Mouse (Mus musculus) limb, embryonic 10.5 days (tissue): ENCODE measurements around the gene Tbx20. TPM values are rescaled to one million over a fixed set of nuclear protein-coding genes. Genes with fewer than 3 reads are reported as not detected.
A peak's percentile ranks its signal among the peaks of the same experiment; 100 is the strongest.

Source experiments
- DNase-seq: peaks from one replicate; pipeline ENCODE4 v3.0.0-alpha.2; 2017; ENCODE audit warnings: low spot score
- H3K27ac ChIP-seq: fragments of 300-500 bp; sonication (generic); 2 replicates; pipeline ENCODE4 v1.5.1; 2016; ENCODE audit warnings: mild to moderate bottlenecking
- H3K27me3 ChIP-seq: fragments of 300-500 bp; sonication (generic); 2 replicates; pipeline ENCODE4 v1.6.1; 2016; ENCODE audit warnings: low read depth, mild to moderate bottlenecking; ENCODE audit not compliant: poor library complexity, severe bottlenecking
- H3K36me3 ChIP-seq: fragments of 300-500 bp; sonication (generic); 2 replicates; pipeline ENCODE4 v1.6.1; 2016; ENCODE audit warnings: mild to moderate bottlenecking, moderate library complexity
- H3K4me1 ChIP-seq: fragments of 300-500 bp; sonication (generic); 2 replicates; pipeline ENCODE4 v1.6.1; 2016
- H3K4me3 ChIP-seq: fragments of 300-500 bp; sonication (generic); 2 replicates; pipeline ENCODE4 v1.5.1; 2016; ENCODE audit warnings: mild to moderate bottlenecking, moderate library complexity
- H3K9me3 ChIP-seq: fragments of 300-500 bp; sonication (generic); replicated peaks from 2 replicates; pipeline ENCODE4 v1.6.1; 2016; ENCODE audit warnings: mild to moderate bottlenecking
- WGBS: fragments of 180-500 bp; shearing (Covaris S2); methylation state at CpG from one replicate; pipeline ENCODE4 v1.1.7; 2016; 5-methylcytosine and 5-hydroxymethylcytosine counted together
- polyA plus RNA-seq: library from polyadenylated mRNA; unstranded; fragments of >200 nt; fragmentation: Nextera tagmentation; extraction: Ambion mirVana; gene quantifications from 2 replicates; pipeline ENCODE4 v1.2.1, GENCODE M21; 2016

Tbx20 gene
- polyA plus RNA-seq, result 0.24 and 0.39 TPM in 2 replicates

DNA sequence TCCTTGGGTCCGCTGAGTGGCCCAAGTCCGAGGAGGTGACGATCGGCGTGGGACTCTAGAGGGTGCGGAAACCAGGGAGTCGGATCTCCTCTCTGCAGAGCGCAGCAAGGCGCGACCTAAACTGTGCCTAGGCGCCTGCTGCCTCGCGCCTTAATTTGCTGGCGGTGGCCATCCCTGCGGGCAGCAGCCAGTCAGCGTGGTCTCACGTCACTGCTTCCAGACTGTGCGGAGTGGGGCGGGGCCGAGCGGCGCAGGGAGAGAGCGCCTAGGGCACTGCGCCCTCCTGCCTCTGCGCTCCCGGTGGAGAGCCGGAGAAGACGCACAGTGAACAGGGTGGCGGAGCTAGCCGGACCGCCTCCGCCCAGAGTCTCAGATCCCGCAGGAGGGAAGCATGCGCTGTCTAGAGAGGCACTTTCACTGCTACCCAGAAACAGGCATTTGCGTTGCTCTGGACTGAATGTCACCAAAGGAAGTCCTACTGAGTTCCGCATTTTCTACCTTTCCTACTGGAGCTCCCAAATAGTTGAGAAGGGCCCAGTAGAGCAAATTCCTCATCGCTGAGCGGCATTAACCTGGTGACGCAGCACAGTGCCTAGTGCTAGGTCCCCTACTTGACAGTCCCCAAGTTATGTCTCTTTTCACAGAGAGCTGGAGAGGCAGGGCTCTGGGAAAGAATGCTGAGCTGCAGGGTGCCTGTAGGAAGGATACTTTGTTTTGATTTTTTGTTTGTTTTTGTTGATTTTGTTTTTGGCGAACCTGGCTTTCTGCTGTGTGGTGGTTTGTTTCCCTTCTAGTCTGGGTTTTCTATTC lies at the start of gene Tbx20:
TSS of gene Tbx20 (minus strand) at position 144 of the 810 bp plus-strand sequence.
- Histone ChIP-seq H3K4me1 (peaks cover 40% of the 10 kb centered on the region), H3K9me3 (no peaks in the 10 kb centered on the region), H3K27ac (no peak within 1 kb of the TSS), H3K36me3 (no peaks in the 10 kb centered on the region), H3K4me3 (peak within 1 kb of the TSS; percentile 47), H3K27me3 (peaks cover 100% of the 10 kb centered on the region)
- under 1% methylated on average over 40 of the region's 40 CpGs for WGBS
- DNase-seq, result peak; percentile 81

- no peaks in the 10 kb centered on the region for H3K4me1 ChIP-seq
- WGBS, result 81% methylated on average over 3 of the region's 3 CpGs
Observed at GRCm38 (mm10) chr9:24818511-24818910, 44.4 kb upstream of the Tbx20 start.

GRCm38 (mm10) chr9:24812461-24812860 lies 38.4 kb upstream of the Tbx20 start:
- WGBS, result 91% methylated on average over 6 of the region's 6 CpGs

More at GRCm38 (mm10) chr9:24818511-24818910, 44.4 kb upstream of the Tbx20 start:
- no peak overlapping the region for H3K4me3 ChIP-seq
- no peaks in the 10 kb centered on the region for H3K27me3 ChIP-seq
- H3K27ac ChIP-seq, result no peak overlapping the region
- no peaks in the 10 kb centered on the region for H3K36me3 ChIP-seq
- DNase-seq, result no peak
- H3K9me3 ChIP-seq, result no peaks in the 10 kb centered on the region

GRCm38 (mm10) chr9:24792110-24792509 lies 18.0 kb upstream of the Tbx20 start:
- H3K27me3 ChIP-seq, result no peaks in the 10 kb centered on the region
- 86% methylated on average over 2 of the region's 2 CpGs for WGBS
- no peak overlapping the region for H3K27ac ChIP-seq
- no peaks in the 10 kb centered on the region for H3K4me1 ChIP-seq
- no peak for DNase-seq
- no peaks in the 10 kb centered on the region for H3K9me3 ChIP-seq
- H3K4me3 ChIP-seq, result no peak overlapping the region
- H3K36me3 ChIP-seq, result no peaks in the 10 kb centered on the region

More at GRCm38 (mm10) chr9:24812461-24812860, 38.4 kb upstream of the Tbx20 start:
- Histone ChIP-seq H3K36me3 (no peaks in the 10 kb centered on the region), H3K4me1 (no peaks in the 10 kb centered on the region), H3K27ac (no peak overlapping the region), H3K27me3 (no peaks in the 10 kb centered on the region), H3K9me3 (no peaks in the 10 kb centered on the region), H3K4me3 (no peak overlapping the region)
- no peak for DNase-seq

GRCm38 (mm10) chr9:24789396-24789795 lies 15.3 kb upstream of the Tbx20 start:
- Histone ChIP-seq H3K36me3 (no peaks in the 10 kb centered on the region), H3K4me1 (no peaks in the 10 kb centered on the region), H3K9me3 (no peaks in the 10 kb centered on the region), H3K4me3 (no peak overlapping the region), H3K27ac (no peak overlapping the region), H3K27me3 (no peaks in the 10 kb centered on the region)
- no peak for DNase-seq
- WGBS, result 44% methylated on average over 3 of the region's 3 CpGs

DNA sequence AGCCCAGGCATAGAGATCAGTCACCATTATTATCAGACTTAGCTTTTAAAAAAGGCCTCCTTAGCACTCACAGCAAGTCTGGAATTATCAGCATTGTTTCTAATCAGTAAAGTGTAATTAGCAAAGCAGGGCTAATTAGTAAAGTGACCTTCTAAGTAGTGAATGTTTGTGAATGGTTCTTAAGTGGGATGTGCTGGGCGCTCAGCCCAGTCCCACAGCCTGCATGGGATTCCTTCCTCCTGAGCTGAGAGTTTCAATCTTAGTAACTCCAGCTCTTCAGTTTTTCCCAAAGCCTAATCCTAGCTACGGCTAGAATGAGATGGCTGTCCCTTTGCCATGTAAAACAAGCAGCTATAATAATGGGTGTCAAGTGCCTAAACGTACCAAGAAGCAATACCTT lies 8.2 kb upstream of the Tbx20 start:
- H3K4me3 ChIP-seq, result no peak overlapping the region
- DNase-seq, result no peak
- peaks cover 57% of the 10 kb centered on the region for H3K27me3 ChIP-seq
- H3K27ac ChIP-seq, result no peak overlapping the region
- H3K36me3 ChIP-seq, result no peaks in the 10 kb centered on the region
- peaks cover 19% of the 10 kb centered on the region for H3K4me1 ChIP-seq
- H3K9me3 ChIP-seq, result no peaks in the 10 kb centered on the region; the same call in 1 of the 2 replicates
- WGBS, result 32% methylated on average over 3 of the region's 3 CpGs

- H3K4me3 ChIP-seq, result peak overlapping the region; percentile 55
- peaks cover 70% of the 10 kb centered on the region for H3K27me3 ChIP-seq
- H3K9me3 ChIP-seq, result no peaks in the 10 kb centered on the region; the same call in 1 of the 2 replicates
- H3K4me1 ChIP-seq, result peaks cover 30% of the 10 kb centered on the region
- WGBS, result under 1% methylated on average over 32 of the region's 32 CpGs
- no peak overlapping the region for H3K27ac ChIP-seq
- H3K36me3 ChIP-seq, result no peaks in the 10 kb centered on the region
- DNase-seq, result peak; percentile 64
Observed at GRCm38 (mm10) chr9:24780929-24781441, 6.9 kb upstream of the Tbx20 start.

- peak overlapping the region; percentile 55 for H3K4me3 ChIP-seq
- no peak for DNase-seq
- H3K36me3 ChIP-seq, result no peaks in the 10 kb centered on the region
- peaks cover 30% of the 10 kb centered on the region for H3K4me1 ChIP-seq
- WGBS, result under 1% methylated on average over 21 of the region's 22 CpGs
- no peak overlapping the region for H3K27ac ChIP-seq
- peaks cover 75% of the 10 kb centered on the region for H3K27me3 ChIP-seq
- H3K9me3 ChIP-seq, result no peaks in the 10 kb centered on the region; the same call in 1 of the 2 replicates
Observed at GRCm38 (mm10) chr9:24780391-24780928, 6.4 kb upstream of the Tbx20 start.

- Histone ChIP-seq H3K9me3 (no peaks in the 10 kb centered on the region; the same call in 1 of the 2 replicates), H3K27me3 (peaks cover 80% of the 10 kb centered on the region), H3K4me1 (peaks cover 30% of the 10 kb centered on the region), H3K36me3 (no peaks in the 10 kb centered on the region), H3K27ac (no peak overlapping the region), H3K4me3 (no peak overlapping the region)
- 3% methylated on average over 3 of the region's 3 CpGs for WGBS
- DNase-seq, result no peak
Observed at GRCm38 (mm10) chr9:24779975-24780374, 5.9 kb upstream of the Tbx20 start.

DNA sequence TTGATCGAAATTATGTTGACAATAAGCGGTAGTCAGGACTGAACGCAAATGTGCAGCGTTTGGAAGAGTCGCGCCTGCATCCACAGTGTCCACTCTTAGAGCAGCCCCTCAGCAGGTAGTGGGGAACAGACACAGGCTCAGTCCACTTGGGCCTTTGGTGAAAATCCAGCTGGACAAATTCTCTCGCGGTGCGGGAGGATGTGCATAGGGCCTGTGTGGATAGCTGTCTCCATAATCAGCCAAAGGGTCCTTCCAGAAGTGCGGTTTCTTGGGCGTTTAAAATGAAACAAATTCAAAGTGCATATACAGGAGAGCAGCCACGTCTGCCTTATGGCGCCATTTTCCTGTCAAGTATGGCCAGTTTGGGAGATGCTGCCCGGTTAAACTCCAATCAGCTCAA lies 4.5 kb upstream of the Tbx20 start:
- Histone ChIP-seq H3K4me3 (no peak overlapping the region), H3K36me3 (no peaks in the 10 kb centered on the region), H3K4me1 (peaks cover 41% of the 10 kb centered on the region), H3K9me3 (no peaks in the 10 kb centered on the region; the same call in 1 of the 2 replicates), H3K27me3 (peaks cover 94% of the 10 kb centered on the region), H3K27ac (no peak overlapping the region)
- 3% methylated on average over 14 of the region's 14 CpGs for WGBS
- DNase-seq, result peak; percentile 37

DNA sequence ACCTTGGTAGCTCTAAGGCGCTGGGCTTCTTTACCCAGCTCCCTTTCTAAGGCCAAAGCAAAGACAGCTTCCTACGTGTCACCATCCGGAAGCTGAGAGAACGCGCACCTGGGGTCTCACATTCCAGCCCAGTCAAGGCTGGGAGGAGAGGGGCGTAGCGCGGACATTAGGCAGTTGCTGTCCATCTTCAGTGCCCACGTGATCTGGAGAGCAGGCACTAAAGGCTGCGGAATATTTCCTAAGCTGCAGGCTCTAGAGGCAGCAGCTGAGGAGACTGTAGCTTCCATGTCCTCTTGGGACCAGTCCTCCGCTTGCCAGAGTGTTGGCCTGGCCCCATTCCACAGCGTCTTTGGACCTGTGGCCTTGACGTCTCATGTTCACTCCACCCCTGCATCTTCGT lies 3.9 kb upstream of the Tbx20 start:
- 0 out of 2 replicates have a peak overlapping the region, but pooled peaks have one; percentile 20 for H3K4me3 ChIP-seq
- WGBS, result 0% methylated on average over 14 of the region's 14 CpGs
- H3K4me1 ChIP-seq, result peaks cover 43% of the 10 kb centered on the region
- H3K27ac ChIP-seq, result no peak overlapping the region
- H3K9me3 ChIP-seq, result no peaks in the 10 kb centered on the region; the same call in 1 of the 2 replicates
- H3K36me3 ChIP-seq, result no peaks in the 10 kb centered on the region
- peak; percentile 48 for DNase-seq
- H3K27me3 ChIP-seq, result peaks cover 100% of the 10 kb centered on the region

DNA sequence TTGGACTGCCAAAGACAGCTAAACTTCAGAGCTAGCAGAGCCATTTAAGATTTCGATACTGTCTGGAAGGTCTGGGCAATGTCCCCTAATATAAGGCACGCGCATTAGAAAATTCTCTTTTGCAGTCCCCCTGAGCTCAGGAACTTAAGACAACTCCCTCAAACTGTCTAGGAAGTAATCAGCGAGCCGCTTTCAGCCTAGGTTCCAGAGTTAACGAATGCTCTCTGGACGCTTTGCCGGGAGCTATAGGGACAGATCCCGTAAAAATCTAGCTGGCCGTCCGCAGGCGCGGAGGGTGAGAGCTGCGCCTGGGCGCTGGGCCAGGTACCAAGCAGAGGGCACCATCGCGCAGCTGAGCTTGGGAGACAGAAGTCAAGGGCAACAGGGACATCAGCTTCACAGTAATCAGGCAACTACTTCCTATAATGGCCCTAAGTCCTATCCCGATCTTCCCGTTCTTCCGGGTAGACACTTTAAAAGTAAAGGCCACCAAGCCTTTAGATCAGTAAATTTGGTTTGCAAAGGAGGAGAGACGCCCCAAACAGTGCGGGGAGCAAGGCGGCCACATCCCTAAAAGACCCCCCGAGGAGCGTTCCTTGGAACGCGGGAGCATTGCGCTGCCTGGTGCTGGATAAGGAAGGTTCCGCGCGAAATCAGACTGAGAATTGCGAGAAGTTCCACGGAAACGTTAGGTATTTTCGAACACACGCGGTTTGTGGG lies 3.2 kb upstream of the Tbx20 start:
- DNase-seq, result peak; percentile 57
- Histone ChIP-seq H3K36me3 (no peaks in the 10 kb centered on the region), H3K27ac (no peak overlapping the region), H3K9me3 (no peaks in the 10 kb centered on the region; the same call in 1 of the 2 replicates), H3K4me3 (peak overlapping the region; percentile 20; the same call in 1 of the 2 replicates), H3K4me1 (peaks cover 43% of the 10 kb centered on the region), H3K27me3 (peaks cover 100% of the 10 kb centered on the region)
- under 1% methylated on average over 37 of the region's 37 CpGs for WGBS
